Mouse (Mus musculus) lung, embryonic 14.5 days (tissue): ENCODE results near the gene Myo1e. TPM values are rescaled to one million over a fixed set of nuclear protein-coding genes. Genes with fewer than 3 reads are reported as not detected.

Experiments used
- ATAC-seq: fragments of 200-750 bp; cut with Nextera tagmentation; 2 replicates; pipeline ENCODE4 v1.8.0; 2017; ENCODE audit warnings: mild to moderate bottlenecking, moderate TSS enrichment, moderate library complexity; ENCODE audit not compliant: insufficient read depth
- DNase-seq: peaks from one replicate; pipeline ENCODE4 v3.0.0-alpha.2; 2015
- H3K27ac ChIP-seq: fragments of 300-500 bp; sonication (generic); 2 replicates; pipeline ENCODE4 v1.5.1; 2014; ENCODE audit warnings: low read depth, mild to moderate bottlenecking, moderate library complexity
- H3K27me3 ChIP-seq: fragments of 300-500 bp; sonication (generic); 2 replicates; pipeline ENCODE4 v1.6.1; 2014; ENCODE audit warnings: low read length, control low read depth; ENCODE audit not compliant: insufficient read depth
- H3K36me3 ChIP-seq: fragments of 300-500 bp; sonication (generic); 2 replicates; pipeline ENCODE4 v1.6.1; 2014; ENCODE audit warnings: control low read depth; ENCODE audit not compliant: insufficient read depth
- H3K4me1 ChIP-seq: fragments of 300-500 bp; sonication (generic); 2 replicates; pipeline ENCODE4 v1.6.1; 2014; ENCODE audit warnings: antibody characterized with exemption, control low read depth; ENCODE audit not compliant: insufficient read depth
- H3K4me2 ChIP-seq: fragments of 300-500 bp; sonication (generic); 2 replicates; pipeline ENCODE4 v1.6.1; 2014; ENCODE audit warnings: mild to moderate bottlenecking
- H3K4me3 ChIP-seq: fragments of 300-500 bp; sonication (generic); 2 replicates; pipeline ENCODE4 v1.5.1; 2014; ENCODE audit warnings: low read depth, low read length
- H3K9ac ChIP-seq: fragments of 300-500 bp; sonication (generic); 2 replicates; pipeline ENCODE4 v1.6.1; 2014
- H3K9me3 ChIP-seq: fragments of 300-500 bp; sonication (generic); 2 replicates; pipeline ENCODE4 v1.6.1; 2016; ENCODE audit warnings: low read depth, low read length, control low read depth
- CTCF ChIP-seq: IDR thresholded peaks from 2 replicates; pipeline ENCODE4 v1.5.1; 2016; ENCODE audit warnings: antibody characterized with exemption, low read depth
- WGBS: fragments of 180-500 bp; shearing (Covaris S2); extraction: QIAGEN DNeasy Blood & Tissue Kit; methylation state at CpG from one replicate; pipeline ENCODE4 v1.1.7; 2014; 5-methylcytosine and 5-hydroxymethylcytosine counted together
- polyA plus RNA-seq: library from polyadenylated mRNA; unstranded; fragments of >200 nt; fragmentation: Nextera tagmentation; extraction: Ambion mirVana; gene quantifications from 2 replicates; pipeline ENCODE4 v1.2.1, GENCODE M21; 2014

The Myo1e gene
- polyA plus RNA-seq, 1 experiment from 2014 or later: 31.4 TPM

DNA sequence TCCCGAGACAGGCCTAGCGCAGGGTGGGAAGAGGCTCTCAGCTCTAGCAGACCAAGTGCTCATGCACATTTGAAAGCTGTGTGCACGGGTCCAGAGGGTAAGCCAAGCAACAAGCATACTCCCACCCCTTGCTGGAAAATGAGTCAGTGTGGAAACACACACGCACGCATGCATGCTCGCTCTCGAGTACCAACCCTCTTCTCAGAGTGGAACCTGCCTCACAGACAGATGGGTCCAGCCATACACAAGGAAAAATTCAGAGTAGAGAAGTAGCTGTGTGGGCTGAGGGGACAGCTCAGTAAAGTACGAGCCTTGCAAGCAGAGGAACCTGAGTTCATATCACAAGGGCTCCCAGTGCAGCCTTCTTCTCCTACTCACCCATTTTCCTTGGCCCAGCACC is 202.6 kb downstream of the Myo1e start:
- H3K9ac ChIP-seq: no peak overlapping the region
- WGBS: 93% methylated on average over 8 of the region's 8 CpGs
- H3K4me1 ChIP-seq: no peaks in the 10 kb centered on the region
- no peak overlapping the region for H3K4me3 ChIP-seq
- H3K27ac ChIP-seq: no peak overlapping the region
- no peaks in the 10 kb centered on the region for H3K9me3 ChIP-seq
- H3K4me2 ChIP-seq: no peak overlapping the region
- TF ChIP-seq CTCF: no peak
- H3K36me3 ChIP-seq: peaks cover 85% of the 10 kb centered on the region
- H3K27me3 ChIP-seq: no peaks in the 10 kb centered on the region
- DNase-seq (no peak), ATAC-seq (no peak)

DNA sequence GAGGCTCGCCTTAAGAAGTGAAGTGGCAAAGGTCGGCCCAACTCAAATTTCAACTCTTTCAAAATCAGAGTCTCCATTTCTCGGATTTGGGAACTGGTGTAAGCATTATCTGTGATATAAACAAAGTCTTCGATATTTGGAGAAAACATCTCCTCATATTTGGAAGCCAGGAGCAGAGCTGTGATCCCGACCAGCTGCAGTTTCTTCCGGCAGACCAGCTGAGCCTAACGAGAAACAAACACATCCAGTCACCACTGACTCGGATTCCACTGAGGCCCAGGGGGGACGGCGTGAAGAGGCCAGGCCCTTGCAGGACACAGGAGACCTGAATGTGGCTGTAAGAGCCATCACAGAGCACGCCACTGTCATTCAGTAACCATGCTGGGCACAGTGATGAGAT is 203.5 kb downstream of the Myo1e start:
- no peak overlapping the region for H3K4me2 ChIP-seq
- ATAC-seq (no peak), DNase-seq (peak; percentile 34)
- no peak overlapping the region for H3K4me3 ChIP-seq
- WGBS: 56% methylated on average over 11 of the region's 11 CpGs
- H3K27me3 ChIP-seq: no peaks in the 10 kb centered on the region
- no peak for TF ChIP-seq CTCF
- no peak overlapping the region for H3K27ac ChIP-seq
- peaks cover 94% of the 10 kb centered on the region for H3K36me3 ChIP-seq
- H3K9ac ChIP-seq: no peak overlapping the region
- H3K4me1 ChIP-seq: no peaks in the 10 kb centered on the region
- no peaks in the 10 kb centered on the region for H3K9me3 ChIP-seq

DNA sequence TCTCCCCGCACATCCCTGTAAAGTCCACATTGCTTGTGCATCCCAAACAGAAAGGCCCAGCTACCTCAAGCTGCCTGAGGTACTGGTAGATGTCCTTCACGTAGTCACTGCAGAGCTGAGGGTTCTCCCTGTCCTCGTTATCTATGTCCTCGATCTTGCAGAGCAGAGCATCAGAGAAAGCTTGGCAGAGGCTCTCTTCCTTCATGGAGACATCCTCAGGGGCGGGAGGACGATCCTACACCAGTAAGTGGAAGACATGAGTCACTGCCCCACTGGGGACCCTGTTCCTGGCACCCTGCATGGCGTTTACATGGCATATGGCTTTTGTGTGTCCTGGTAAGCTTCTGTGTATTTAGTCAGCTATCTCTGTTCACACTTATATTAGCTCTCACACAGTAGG is 205.9 kb downstream of the Myo1e start:
- no peak for TF ChIP-seq CTCF
- Histone ChIP-seq H3K4me3 (no peak overlapping the region), H3K27me3 (no peaks in the 10 kb centered on the region), H3K27ac (no peak overlapping the region), H3K4me1 (no peaks in the 10 kb centered on the region), H3K36me3 (peaks cover 96% of the 10 kb centered on the region), H3K9me3 (no peaks in the 10 kb centered on the region), H3K9ac (no peak overlapping the region), H3K4me2 (no peak overlapping the region)
- no peak for ATAC-seq
- 90% methylated on average over 7 of the region's 7 CpGs for WGBS
- DNase-seq: no peak

DNA sequence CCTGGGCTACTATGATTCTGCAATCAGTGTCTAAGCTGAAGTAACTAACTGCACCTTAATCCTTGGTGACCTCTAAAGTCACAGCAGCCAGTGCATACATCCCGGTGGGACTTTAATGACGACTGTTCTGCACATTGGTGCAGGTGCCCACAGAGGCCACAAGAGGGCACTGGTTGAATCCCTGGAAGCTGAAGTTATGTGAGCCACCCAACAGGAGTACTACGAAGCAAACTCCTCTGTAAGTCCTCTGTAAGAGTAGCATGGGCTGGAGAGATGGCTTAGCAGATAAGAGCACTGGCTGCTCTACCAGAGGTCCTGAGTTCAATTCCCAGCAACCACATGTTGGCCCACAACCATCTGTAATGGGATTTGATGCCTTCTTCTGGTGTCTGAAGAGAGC is 209.3 kb downstream of the Myo1e start:
- DNase-seq (peak; percentile 26), ATAC-seq (no peak)
- Histone ChIP-seq H3K9ac (no peak overlapping the region), H3K4me2 (no peak overlapping the region), H3K27me3 (no peaks in the 10 kb centered on the region), H3K4me1 (no peaks in the 10 kb centered on the region), H3K9me3 (no peaks in the 10 kb centered on the region), H3K36me3 (peaks cover 74% of the 10 kb centered on the region), H3K4me3 (no peak overlapping the region), H3K27ac (no peak overlapping the region)
- peak; percentile 54 for TF ChIP-seq CTCF
- 83% methylated on average over 3 of the region's 3 CpGs for WGBS

DNA sequence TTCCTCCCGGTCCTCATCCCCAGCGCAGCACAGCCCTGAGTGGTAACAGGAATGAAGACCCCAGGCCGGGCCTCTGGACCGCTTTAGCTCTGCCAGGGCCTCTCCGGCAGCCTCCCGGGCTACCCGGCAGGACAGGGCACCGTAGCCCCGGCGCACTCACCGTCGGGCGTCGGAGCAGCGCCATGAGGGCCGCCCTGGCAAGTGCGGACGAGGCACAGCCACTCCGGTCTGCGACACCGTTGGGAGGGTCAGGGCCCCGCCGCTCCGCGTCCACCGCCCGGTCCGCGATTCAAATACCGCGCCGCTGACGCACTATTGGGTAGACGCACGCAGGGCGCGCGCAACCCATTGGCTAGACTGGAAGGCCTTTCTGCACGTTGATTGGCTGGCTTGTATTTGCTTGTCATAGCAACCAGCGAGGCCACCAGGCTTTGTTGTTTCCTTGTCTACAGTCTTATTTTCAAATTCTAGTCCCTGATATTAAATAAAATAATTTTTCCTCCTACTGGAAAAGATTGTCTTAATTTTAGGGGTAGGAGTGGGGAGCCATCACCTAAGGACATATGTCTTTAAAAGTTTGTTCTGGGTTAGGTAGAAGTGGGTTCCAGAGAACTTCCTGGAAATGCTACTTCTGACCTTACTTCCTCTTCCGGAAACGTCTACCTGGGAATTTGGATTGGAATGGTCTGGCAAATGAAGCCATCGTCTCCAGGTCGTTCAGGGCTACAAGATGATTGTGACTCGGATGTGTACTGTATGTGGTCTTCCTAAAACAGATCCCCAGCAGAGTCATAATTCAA is 214.3 kb downstream of the Myo1e start, which contains the start of gene Ccnb2:
TSS of gene Ccnb2 (minus strand) at position 291 of the 800 bp plus-strand sequence.
- DNase-seq: peak; percentile 98
- no peaks in the 10 kb centered on the region for H3K4me1 ChIP-seq

DNA sequence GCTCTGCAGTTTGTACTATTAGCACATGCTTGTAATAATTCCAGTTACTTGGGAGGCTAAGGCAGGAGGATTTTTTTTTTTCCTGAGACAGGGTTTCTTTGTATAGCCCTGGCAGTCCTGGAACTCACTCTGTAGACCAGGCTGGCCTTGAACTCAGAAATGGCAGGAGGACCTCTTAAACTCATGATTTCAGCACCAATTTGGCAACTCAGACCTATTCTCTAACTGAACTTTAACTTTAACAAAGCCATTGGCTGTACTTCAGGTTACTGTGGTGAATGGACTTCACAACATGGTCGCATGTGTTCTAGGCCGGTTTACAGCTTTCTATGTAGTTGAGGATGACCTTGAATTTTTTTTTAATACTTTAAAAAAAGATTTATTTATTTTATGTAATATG is 215.5 kb downstream of the Myo1e start:
- no peak overlapping the region for H3K27ac ChIP-seq
- TF ChIP-seq CTCF: no peak
- no peak overlapping the region for H3K9ac ChIP-seq
- no peaks in the 10 kb centered on the region for H3K27me3 ChIP-seq
- no peak for ATAC-seq
- H3K9me3 ChIP-seq: no peaks in the 10 kb centered on the region
- no peak for DNase-seq
- H3K4me3 ChIP-seq: no peak overlapping the region
- WGBS: 90% methylated on average over 2 of the region's 2 CpGs
- H3K36me3 ChIP-seq: peaks cover 44% of the 10 kb centered on the region
- H3K4me1 ChIP-seq: no peaks in the 10 kb centered on the region
- no peak overlapping the region for H3K4me2 ChIP-seq

More for the DNA sequence above, 214.3 kb downstream of the Myo1e start, which contains the start of gene Ccnb2:
- no peak for TF ChIP-seq CTCF
- Histone ChIP-seq H3K36me3 (peaks cover 43% of the 10 kb centered on the region), H3K9ac (peak within 1 kb of the TSS; percentile 91), H3K27me3 (no peaks in the 10 kb centered on the region), H3K4me2 (peak within 1 kb of the TSS; percentile 74), H3K4me3 (peak within 1 kb of the TSS; percentile 77), H3K27ac (peak within 1 kb of the TSS; percentile 80; the same call in 1 of the 2 replicates), H3K9me3 (no peaks in the 10 kb centered on the region)
- whole genome bisulfite sequencing: 3% methylated on average over 45 of the region's 45 CpGs
- peak; percentile 98 for ATAC-seq

DNA sequence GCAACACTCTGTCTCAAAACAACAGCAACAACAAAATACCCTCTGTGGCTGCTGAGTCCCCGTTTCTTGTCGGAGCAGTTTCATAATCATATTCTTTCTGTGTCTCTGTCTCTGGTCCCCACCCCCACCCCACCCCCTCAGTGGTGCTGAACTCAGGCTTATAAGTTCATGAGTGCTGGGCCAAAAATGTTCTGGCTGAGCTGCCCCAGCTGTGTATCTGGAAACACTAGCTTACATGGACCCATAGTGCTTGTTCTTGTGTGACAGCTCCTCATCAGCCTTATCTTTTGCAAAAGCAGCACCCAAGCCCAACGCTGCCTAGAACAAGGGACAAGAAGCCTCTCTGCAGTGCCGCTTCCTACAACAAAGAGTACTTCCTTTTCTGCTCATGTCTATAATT is 232.8 kb downstream of the Myo1e start:
- ATAC-seq (no peak), DNase-seq (peak; percentile 37)
- Histone ChIP-seq H3K9me3 (no peaks in the 10 kb centered on the region), H3K27me3 (no peaks in the 10 kb centered on the region), H3K9ac (no peak overlapping the region), H3K4me3 (no peak overlapping the region), H3K27ac (no peak overlapping the region), H3K4me1 (no peaks in the 10 kb centered on the region), H3K36me3 (peaks cover 78% of the 10 kb centered on the region), H3K4me2 (no peak overlapping the region)
- 90% methylated on average over 4 of the region's 4 CpGs for WGBS
- no peak for TF ChIP-seq CTCF
